Mouse (Mus musculus) forebrain, embryonic 16.5 days (tissue): ENCODE measurements around the gene Shroom3. TPM values are rescaled to one million over a fixed set of nuclear protein-coding genes. Genes with fewer than 3 reads are reported as not detected.

Experiments used
- ATAC-seq: fragments of 200-750 bp; cut with Nextera tagmentation; 2 replicates; pipeline ENCODE4 v1.8.0; 2017; ENCODE audit warnings: mild to moderate bottlenecking, moderate library complexity
- H3K27ac ChIP-seq: fragments of 300-500 bp; sonication (generic); 2 replicates; pipeline ENCODE4 v1.5.1; 2014; ENCODE audit warnings: low read length, control low read depth
- H3K27me3 ChIP-seq: fragments of 300-500 bp; sonication (generic); replicated peaks from 2 replicates; pipeline ENCODE4 v1.6.1; 2014; ENCODE audit warnings: low read length; ENCODE audit not compliant: control insufficient read depth, insufficient read depth
- H3K36me3 ChIP-seq: fragments of 300-500 bp; sonication (generic); 2 replicates; pipeline ENCODE4 v1.6.1; 2014; ENCODE audit not compliant: control insufficient read depth, insufficient read depth
- H3K4me1 ChIP-seq: fragments of 300-500 bp; sonication (generic); replicated peaks from 2 replicates; pipeline ENCODE4 v1.6.1; 2014; ENCODE audit warnings: low read length; ENCODE audit not compliant: control insufficient read depth, insufficient read depth
- H3K4me2 ChIP-seq: fragments of 300-500 bp; sonication (generic); 2 replicates; pipeline ENCODE4 v1.6.1; 2014; ENCODE audit warnings: mild to moderate bottlenecking, low read length, control low read depth
- H3K4me3 ChIP-seq: fragments of 300-500 bp; sonication (generic); replicated peaks from 2 replicates; pipeline ENCODE4 v1.5.1; 2014; ENCODE audit warnings: mild to moderate bottlenecking, low read length, control low read depth
- H3K9ac ChIP-seq: fragments of 300-500 bp; sonication (generic); replicated peaks from 2 replicates; pipeline ENCODE4 v1.6.1; 2014; ENCODE audit warnings: low read depth, low read length, control low read depth
- H3K9me3 ChIP-seq: fragments of 300-500 bp; sonication (generic); 2 replicates; pipeline ENCODE4 v1.6.1; 2016; ENCODE audit warnings: low read length; ENCODE audit not compliant: control insufficient read depth
- WGBS: fragments of 180-500 bp; shearing (Covaris S2); extraction: QIAGEN DNeasy Blood & Tissue Kit; methylation state at CpG from one replicate; pipeline ENCODE4 v1.1.7; 2014; 5-methylcytosine and 5-hydroxymethylcytosine counted together
- polyA plus RNA-seq: library from polyadenylated mRNA; unstranded; fragments of >200 nt; fragmentation: Nextera tagmentation; extraction: Ambion mirVana; gene quantifications from 2 replicates; pipeline ENCODE4 v1.2.1, GENCODE M21; 2015

Gene Shroom3
- polyA plus RNA-seq, 1 experiment from 2014 or later, result 1.4 TPM

DNA sequence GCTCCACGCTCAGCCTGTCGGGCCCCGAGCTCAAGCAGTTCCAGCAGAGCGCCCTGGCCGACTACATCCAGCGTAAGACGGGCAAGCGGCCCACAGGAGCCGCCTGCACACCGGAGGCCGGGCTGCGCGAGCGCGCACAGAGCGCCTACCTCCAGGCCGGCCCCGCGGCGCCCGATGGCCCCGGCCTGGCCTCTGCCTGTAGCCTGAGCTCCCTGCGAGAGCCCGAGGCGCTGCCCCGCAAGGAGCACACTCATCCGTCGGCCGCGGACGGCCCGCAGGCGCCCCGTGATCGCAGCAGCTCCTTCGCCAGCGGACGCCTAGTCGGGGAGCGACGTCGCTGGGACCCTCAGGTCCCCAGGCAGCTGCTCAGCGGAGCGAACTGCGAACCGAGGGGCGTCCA lies 259.3 kb downstream of the Shroom3 start:
- no peak for ATAC-seq
- WGBS, result 93% methylated on average over 47 of the region's 47 CpGs

DNA sequence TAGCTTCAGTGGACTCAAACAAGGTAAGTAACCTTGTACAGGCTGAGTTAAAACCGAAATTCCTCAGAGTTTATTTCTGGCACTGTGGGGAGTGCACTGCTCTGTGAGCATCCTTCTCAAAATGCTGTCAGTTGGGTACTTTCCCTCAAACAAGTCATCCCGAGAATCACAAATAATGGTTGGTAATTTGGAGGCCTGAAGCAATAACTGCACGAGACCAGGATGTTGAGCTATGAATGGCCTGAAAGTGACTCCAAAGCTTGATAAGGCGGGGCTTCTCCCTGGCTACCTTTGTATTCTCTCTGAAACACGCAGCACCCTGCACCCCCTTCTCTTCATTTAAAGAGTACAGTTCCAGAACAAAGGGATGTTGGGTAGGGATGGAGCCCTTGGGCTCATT lies 261.6 kb downstream of the Shroom3 start:
- no peak overlapping the region for H3K27ac ChIP-seq
- peaks cover 25% of the 10 kb centered on the region for H3K36me3 ChIP-seq
- H3K4me1 ChIP-seq, result peaks cover 10% of the 10 kb centered on the region
- peaks cover 19% of the 10 kb centered on the region for H3K9me3 ChIP-seq
- 65% methylated on average over 5 of the region's 5 CpGs for WGBS
- ATAC-seq, result no peak
- no peak overlapping the region for H3K4me2 ChIP-seq
- no peak overlapping the region for H3K4me3 ChIP-seq
- no peaks in the 10 kb centered on the region for H3K27me3 ChIP-seq
- no peak overlapping the region for H3K9ac ChIP-seq

More for the DNA sequence above, 259.3 kb downstream of the Shroom3 start:
- Histone ChIP-seq H3K9ac (no peak overlapping the region), H3K36me3 (peaks cover 25% of the 10 kb centered on the region), H3K27ac (no peak overlapping the region), H3K4me2 (no peak overlapping the region), H3K4me1 (no peaks in the 10 kb centered on the region), H3K4me3 (no peak overlapping the region), H3K27me3 (no peaks in the 10 kb centered on the region), H3K9me3 (peaks cover 19% of the 10 kb centered on the region)

DNA sequence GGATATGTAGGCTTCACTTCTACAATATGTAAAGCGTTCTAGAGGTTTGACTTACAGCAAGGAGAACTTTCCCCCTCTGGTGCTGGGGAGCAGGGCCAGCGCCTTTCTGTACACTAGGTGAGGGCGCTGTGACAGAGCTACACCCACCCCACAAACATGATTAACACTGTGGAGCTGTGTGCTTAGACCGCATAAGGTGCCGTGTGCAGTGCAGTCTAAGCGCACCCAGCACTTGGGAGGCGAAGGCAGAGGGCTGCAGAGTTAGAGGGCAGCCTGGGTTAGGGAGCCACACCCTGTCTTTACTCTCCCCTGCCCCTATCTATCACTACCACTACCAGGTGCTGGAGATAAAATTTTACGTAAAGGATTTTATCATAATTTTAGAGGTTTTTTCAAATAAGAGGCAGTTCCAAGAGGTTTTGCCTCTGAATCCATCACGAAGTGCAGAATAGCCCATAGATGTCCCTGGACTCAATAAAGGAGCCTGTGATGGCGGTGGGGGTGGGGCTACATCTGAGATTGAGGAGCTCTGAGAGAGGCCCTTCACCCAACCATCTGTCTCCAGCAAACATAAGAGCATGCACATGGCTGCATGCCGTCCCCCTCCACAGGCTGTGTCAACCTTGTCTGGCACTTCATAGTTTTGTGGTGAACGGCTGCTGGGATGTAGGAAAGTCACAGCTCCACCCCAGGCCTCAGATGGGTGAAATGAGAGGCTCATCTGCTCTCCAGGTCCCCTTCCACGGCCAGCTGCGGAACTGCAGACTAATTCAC lies 265.9 kb downstream of the Shroom3 start:
- Histone ChIP-seq H3K9ac (no peak overlapping the region), H3K36me3 (no peaks in the 10 kb centered on the region), H3K27me3 (no peaks in the 10 kb centered on the region), H3K27ac (peak overlapping the region; percentile 67; the same call in 1 of the 2 replicates), H3K4me1 (peaks cover 11% of the 10 kb centered on the region), H3K9me3 (no peaks in the 10 kb centered on the region), H3K4me2 (no peak overlapping the region), H3K4me3 (no peak overlapping the region)
- peak; percentile 80 for ATAC-seq
- WGBS, result 70% methylated on average over 14 of the region's 14 CpGs

DNA sequence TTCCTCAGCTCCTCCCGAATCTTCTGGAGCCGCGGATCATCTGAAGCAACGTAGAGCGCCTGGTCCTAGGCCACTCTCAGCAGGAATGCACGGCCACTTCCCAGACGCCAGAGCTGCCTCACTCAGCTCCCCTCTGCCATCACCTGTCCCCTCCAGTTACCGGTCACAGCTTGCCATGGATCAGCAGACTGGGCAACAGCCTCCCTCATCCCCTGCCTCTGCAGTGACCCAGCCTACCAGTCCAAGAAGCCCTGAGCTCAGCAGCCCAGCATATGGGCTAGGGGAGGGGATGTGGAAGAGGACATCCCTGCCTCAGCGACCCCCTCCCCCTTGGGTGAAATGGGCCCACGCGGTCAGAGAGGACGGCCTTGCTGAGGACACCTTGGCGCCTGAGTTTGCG lies 267.3 kb downstream of the Shroom3 start:
- Histone ChIP-seq H3K4me2 (no peak overlapping the region), H3K4me3 (no peak overlapping the region), H3K4me1 (peaks cover 13% of the 10 kb centered on the region), H3K27me3 (no peaks in the 10 kb centered on the region), H3K9me3 (no peaks in the 10 kb centered on the region), H3K36me3 (no peaks in the 10 kb centered on the region), H3K9ac (no peak overlapping the region), H3K27ac (peak overlapping the region; percentile 6; the same call in 1 of the 2 replicates)
- ATAC-seq, result no peak
- WGBS, result 89% methylated on average over 14 of the region's 14 CpGs

DNA sequence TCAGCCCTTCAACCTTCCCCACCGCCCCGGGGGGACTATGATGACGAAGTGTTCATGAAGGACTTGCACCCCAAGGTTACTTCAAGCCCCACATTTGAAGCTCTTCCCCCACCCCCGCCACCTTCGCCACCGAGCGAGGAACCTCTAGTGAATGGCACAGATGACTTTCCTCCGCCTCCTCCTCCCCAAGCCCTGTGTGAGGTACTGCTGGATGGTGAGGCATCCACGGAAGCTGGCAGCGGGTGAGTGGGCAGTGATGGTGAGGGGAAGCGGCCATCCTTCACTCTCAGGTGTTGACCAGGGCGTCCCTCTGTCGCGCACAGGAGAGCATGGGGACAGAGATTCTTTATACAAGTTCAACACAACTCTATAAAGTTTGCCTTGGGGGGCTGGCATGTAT lies 267.8 kb downstream of the Shroom3 start:
- WGBS, result 94% methylated on average over 14 of the region's 14 CpGs
- no peaks in the 10 kb centered on the region for H3K9me3 ChIP-seq
- H3K27ac ChIP-seq, result no peak overlapping the region

DNA sequence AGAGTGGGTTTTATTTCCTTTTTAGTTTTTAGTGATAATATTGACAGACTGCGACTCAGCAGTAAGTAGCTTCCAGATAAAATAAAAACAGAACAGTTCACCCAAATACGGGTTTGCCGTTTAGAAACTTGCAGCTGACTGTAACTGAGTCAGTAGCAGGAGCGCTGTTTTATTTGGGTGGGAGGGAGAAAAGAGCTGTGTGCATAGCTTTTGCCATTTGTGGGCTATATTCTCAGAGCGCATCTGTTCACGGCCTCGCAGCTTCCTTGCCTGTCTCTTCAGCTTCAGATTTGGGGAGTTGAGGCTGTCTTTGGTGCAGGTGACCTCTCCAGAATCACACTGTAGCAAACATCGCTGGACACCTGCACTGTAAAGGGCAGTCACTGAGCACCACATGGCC lies 270.6 kb downstream of the Shroom3 start:
- H3K27ac ChIP-seq, result no peak overlapping the region
- H3K4me1 ChIP-seq, result peaks cover 12% of the 10 kb centered on the region
- no peak for ATAC-seq
- 87% methylated on average over 8 of the region's 8 CpGs for WGBS
- H3K4me2 ChIP-seq, result no peak overlapping the region
- no peak overlapping the region for H3K9ac ChIP-seq
- no peaks in the 10 kb centered on the region for H3K27me3 ChIP-seq
- H3K4me3 ChIP-seq, result no peak overlapping the region
- no peaks in the 10 kb centered on the region for H3K9me3 ChIP-seq
- H3K36me3 ChIP-seq, result no peaks in the 10 kb centered on the region

More for the DNA sequence above, 267.8 kb downstream of the Shroom3 start:
- Histone ChIP-seq H3K9ac (no peak overlapping the region), H3K4me3 (no peak overlapping the region), H3K36me3 (no peaks in the 10 kb centered on the region), H3K27me3 (no peaks in the 10 kb centered on the region), H3K4me2 (no peak overlapping the region), H3K4me1 (peaks cover 13% of the 10 kb centered on the region)
- ATAC-seq, result no peak

DNA sequence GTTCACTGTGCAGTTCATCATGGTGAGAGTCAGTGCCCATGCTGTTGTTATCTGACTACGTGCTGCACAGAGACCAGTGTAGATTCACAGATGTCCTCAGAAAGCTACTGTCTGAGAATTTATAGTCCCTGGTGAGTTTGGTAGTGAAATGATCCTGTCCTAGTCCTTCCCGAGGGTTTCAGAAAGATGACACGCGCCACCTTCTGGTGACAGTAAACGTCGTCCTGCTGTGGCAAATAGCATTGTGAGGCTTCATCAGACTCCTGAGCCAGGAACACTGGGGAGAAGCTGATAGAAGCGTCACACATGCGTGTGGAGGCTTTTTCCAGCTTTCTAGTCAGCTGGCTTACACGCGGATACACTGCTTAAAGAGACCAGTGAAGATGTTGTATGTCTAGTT lies 271.1 kb downstream of the Shroom3 start:
- no peaks in the 10 kb centered on the region for H3K36me3 ChIP-seq
- H3K27me3 ChIP-seq, result no peaks in the 10 kb centered on the region
- peaks cover 8% of the 10 kb centered on the region for H3K4me1 ChIP-seq
- H3K9ac ChIP-seq, result no peak overlapping the region
- H3K4me3 ChIP-seq, result no peak overlapping the region
- H3K4me2 ChIP-seq, result no peak overlapping the region
- no peaks in the 10 kb centered on the region for H3K9me3 ChIP-seq
- WGBS, result 33% methylated on average over 10 of the region's 10 CpGs
- no peak overlapping the region for H3K27ac ChIP-seq
- peak; percentile 78 for ATAC-seq

DNA sequence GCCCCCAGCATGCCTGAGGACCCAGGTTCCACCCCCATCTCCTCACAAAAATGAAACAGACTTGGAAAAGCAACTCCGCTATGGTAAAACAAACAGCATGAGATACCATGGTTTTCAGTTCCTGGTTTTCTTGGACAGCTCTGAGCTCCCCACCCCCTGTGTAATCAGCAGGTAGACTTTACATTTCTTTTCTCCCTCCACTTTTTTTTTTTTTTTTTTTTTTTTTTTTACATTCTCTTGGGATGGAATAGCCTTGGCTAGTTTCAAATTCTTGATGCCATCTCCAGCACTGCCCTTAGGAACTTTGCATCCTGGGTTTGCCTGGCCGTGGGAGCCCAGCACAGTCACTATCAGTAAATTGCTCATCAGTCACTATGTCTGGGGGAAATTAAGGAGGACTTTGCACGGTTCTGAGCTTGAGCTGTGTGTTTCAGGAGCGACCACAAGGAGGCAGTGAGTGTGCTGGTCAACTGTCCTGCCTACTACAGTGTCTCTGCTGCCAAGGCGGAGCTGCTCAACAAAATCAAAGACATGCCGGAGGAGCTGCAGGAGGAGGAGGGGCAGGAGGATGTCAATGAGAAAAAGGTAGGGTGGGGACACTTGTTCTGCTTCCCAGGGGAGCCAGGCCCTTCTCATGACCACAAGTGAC lies 271.7 kb downstream of the Shroom3 start:
- peaks cover 8% of the 10 kb centered on the region for H3K4me1 ChIP-seq
- 60% methylated on average over 6 of the region's 6 CpGs for WGBS
- no peak overlapping the region for H3K27ac ChIP-seq
- no peak overlapping the region for H3K4me3 ChIP-seq
- ATAC-seq, result peak; percentile 26; the same call in 1 of the 2 replicates
- no peaks in the 10 kb centered on the region for H3K9me3 ChIP-seq
- H3K9ac ChIP-seq, result no peak overlapping the region
- no peaks in the 10 kb centered on the region for H3K36me3 ChIP-seq
- H3K27me3 ChIP-seq, result no peaks in the 10 kb centered on the region
- H3K4me2 ChIP-seq, result no peak overlapping the region

DNA sequence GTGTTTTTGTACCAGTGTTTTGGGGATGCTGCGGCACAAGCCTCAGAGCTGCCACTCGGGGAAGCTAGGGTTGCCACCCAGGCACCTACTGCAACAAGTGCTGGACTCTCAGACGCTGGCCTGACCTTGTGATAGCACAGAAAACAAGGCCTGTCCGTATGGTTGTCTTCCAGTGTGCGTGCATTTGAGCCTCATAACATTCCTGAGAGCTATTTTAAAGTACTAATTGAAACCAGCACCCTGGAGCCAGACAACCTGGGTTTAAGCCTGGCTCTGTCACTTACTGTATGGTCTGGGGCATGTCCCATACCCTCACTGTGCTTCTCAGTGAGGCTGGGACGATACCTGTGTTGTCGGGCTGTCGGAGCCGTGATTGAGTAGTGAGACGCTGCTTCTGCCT lies 276.1 kb downstream of the Shroom3 start:
- Histone ChIP-seq H3K36me3 (no peaks in the 10 kb centered on the region), H3K9me3 (no peaks in the 10 kb centered on the region), H3K4me3 (no peak overlapping the region), H3K27me3 (no peaks in the 10 kb centered on the region), H3K27ac (no peak overlapping the region), H3K4me2 (no peak overlapping the region), H3K4me1 (peaks cover 8% of the 10 kb centered on the region), H3K9ac (no peak overlapping the region)
- 91% methylated on average over 10 of the region's 10 CpGs for WGBS
- ATAC-seq, result no peak
